Mouse (Mus musculus): ENCODE measurements around the gene Hgd. TPM values are rescaled to one million over a fixed set of nuclear protein-coding genes. Genes with fewer than 3 reads are reported as not detected.

Hgd gene
- 0.08 and 0.09 TPM in 2 replicates for polyA plus RNA-seq (2012; rRNA removed)

- Histone ChIP-seq H3K27ac (ENCODE audit: insufficient read depth, low read length) (no peak within 1 kb of the TSS), H3K36me3 (ENCODE audit: control insufficient read depth, insufficient read depth, low read length) (no peaks in the 10 kb centered on the region), H3K4me3 (ENCODE audit: extremely low read depth, insufficient read depth, insufficient read length) (no peak within 1 kb of the TSS), H3K4me1 (ENCODE audit: control insufficient read depth, insufficient read depth, insufficient read length) (no peaks in the 10 kb centered on the region), H3K27me3 (ENCODE audit: control insufficient read depth, insufficient read depth, low read length) (0 out of 2 replicates have a peak, but pooled peaks cover 2% of the 10 kb centered on the region)
- DNase-seq (ENCODE audit: low read depth in 1 of 2, low spot score in 2 of 2), result no peak
- TF ChIP-seq POLR2A (IDR thresholded peaks at IDR 0.05; ENCODE audit: low read depth, low read length), result no peak
- no peak for TF ChIP-seq CTCF (IDR thresholded peaks at IDR 0.05; ENCODE audit: extremely low read depth, insufficient read depth, insufficient read length, insufficient replicate concordance)
- 74% methylated on average over 4 of the region's 4 CpGs for whole genome bisulfite sequencing
Measured at GRCm38 (mm10) chr16:37579994-37580393, at the start of gene Hgd. Gene Hgd (plus strand): TSS chr16:37580153.

- Histone ChIP-seq H3K4me1 (ENCODE audit: control insufficient read depth, insufficient read depth, insufficient read length) (no peaks in the 10 kb centered on the region), H3K27me3 (ENCODE audit: control insufficient read depth, insufficient read depth, low read length) (no peaks in the 10 kb centered on the region), H3K4me3 (ENCODE audit: extremely low read depth, insufficient read depth, insufficient read length) (no peak overlapping the region), H3K27ac (ENCODE audit: insufficient read depth, low read length) (no peak overlapping the region), H3K36me3 (ENCODE audit: control insufficient read depth, insufficient read depth, low read length) (peaks cover 2% of the 10 kb centered on the region; the same call in 1 of the 2 replicates)
- no peak for DNase-seq (ENCODE audit: low read depth in 1 of 2, low spot score in 2 of 2)
- no peak for TF ChIP-seq CTCF (IDR thresholded peaks at IDR 0.05; ENCODE audit: extremely low read depth, insufficient read depth, insufficient read length, insufficient replicate concordance)
- TF ChIP-seq POLR2A (IDR thresholded peaks at IDR 0.05; ENCODE audit: low read depth, low read length), result no peak
- WGBS, result 97% methylated on average over 6 of the region's 6 CpGs
Measured at GRCm38 (mm10) chr16:37530170-37530569, 49.8 kb upstream of the Hgd start.

- no peak for DNase-seq (ENCODE audit: low read depth in 1 of 2, low spot score in 2 of 2)
- Histone ChIP-seq H3K36me3 (ENCODE audit: control insufficient read depth, insufficient read depth, low read length) (peaks cover 4% of the 10 kb centered on the region), H3K27me3 (ENCODE audit: control insufficient read depth, insufficient read depth, low read length) (no peaks in the 10 kb centered on the region), H3K4me3 (ENCODE audit: extremely low read depth, insufficient read depth, insufficient read length) (no peak overlapping the region), H3K27ac (ENCODE audit: insufficient read depth, low read length) (no peak overlapping the region), H3K4me1 (ENCODE audit: control insufficient read depth, insufficient read depth, insufficient read length) (no peaks in the 10 kb centered on the region)
- WGBS, result 35% methylated on average over 1 of the region's 1 CpGs
- TF ChIP-seq POLR2A (IDR thresholded peaks at IDR 0.05; ENCODE audit: low read depth, low read length) (no peak), CTCF (IDR thresholded peaks at IDR 0.05; ENCODE audit: extremely low read depth, insufficient read depth, insufficient read length, insufficient replicate concordance) (no peak)
Measured at GRCm38 (mm10) chr16:37532046-37532445, 47.9 kb upstream of the Hgd start.

- H3K4me1 ChIP-seq (ENCODE audit: control insufficient read depth, insufficient read depth, insufficient read length), result no peaks in the 10 kb centered on the region
- peaks cover 4% of the 10 kb centered on the region for H3K36me3 ChIP-seq (ENCODE audit: control insufficient read depth, insufficient read depth, low read length)
- no peak overlapping the region for H3K4me3 ChIP-seq (ENCODE audit: extremely low read depth, insufficient read depth, insufficient read length)
- H3K27ac ChIP-seq (ENCODE audit: insufficient read depth, low read length), result no peak overlapping the region
- TF ChIP-seq CTCF (IDR thresholded peaks at IDR 0.05; ENCODE audit: extremely low read depth, insufficient read depth, insufficient read length, insufficient replicate concordance), result no peak
- TF ChIP-seq POLR2A (IDR thresholded peaks at IDR 0.05; ENCODE audit: low read depth, low read length), result no peak
- WGBS, result 69% methylated on average over 8 of the region's 8 CpGs
- DNase-seq (ENCODE audit: low read depth in 1 of 2, low spot score in 2 of 2), result no peak
- no peaks in the 10 kb centered on the region for H3K27me3 ChIP-seq (ENCODE audit: control insufficient read depth, insufficient read depth, low read length)
Measured at GRCm38 (mm10) chr16:37533369-37534068, 46.4 kb upstream of the Hgd start.

GRCm38 (mm10) chr16:37539240-37539610 lies 40.7 kb upstream of the Hgd start:
- DNase-seq (ENCODE audit: low read depth in 1 of 2, low spot score in 2 of 2), result no peak
- Histone ChIP-seq H3K27ac (ENCODE audit: insufficient read depth, low read length) (peak overlapping the region; percentile 57), H3K27me3 (ENCODE audit: control insufficient read depth, insufficient read depth, low read length) (no peaks in the 10 kb centered on the region), H3K36me3 (ENCODE audit: control insufficient read depth, insufficient read depth, low read length) (peaks cover 3% of the 10 kb centered on the region; the same call in 1 of the 2 replicates), H3K4me1 (ENCODE audit: control insufficient read depth, insufficient read depth, insufficient read length) (peaks cover 3% of the 10 kb centered on the region; the same call in 1 of the 2 replicates), H3K4me3 (ENCODE audit: extremely low read depth, insufficient read depth, insufficient read length) (peak overlapping the region; percentile 77)
- WGBS, result under 1% methylated on average over 22 of the region's 22 CpGs
- TF ChIP-seq POLR2A (IDR thresholded peaks at IDR 0.05; ENCODE audit: low read depth, low read length), result no peak

GRCm38 (mm10) chr16:37539611-37540580 lies 40.1 kb upstream of the Hgd start, which contains the start of the genes Gtf2e1 and Rabl3:
Gene Gtf2e1 (minus strand): TSS chr16:37539789.
Gene Rabl3 (plus strand): TSS chr16:37539885.
- H3K4me1 ChIP-seq (ENCODE audit: control insufficient read depth, insufficient read depth, insufficient read length), result peaks cover 3% of the 10 kb centered on the region; the same call in 1 of the 2 replicates
- peak; percentile 82 for TF ChIP-seq POLR2A (IDR thresholded peaks at IDR 0.05; ENCODE audit: low read depth, low read length)
- no peak for TF ChIP-seq CTCF (IDR thresholded peaks at IDR 0.05; ENCODE audit: extremely low read depth, insufficient read depth, insufficient read length, insufficient replicate concordance)
- peak; percentile 97 for DNase-seq (ENCODE audit: low read depth in 1 of 2, low spot score in 2 of 2)
- no peaks in the 10 kb centered on the region for H3K27me3 ChIP-seq (ENCODE audit: control insufficient read depth, insufficient read depth, low read length)
- 2% methylated on average over 41 of the region's 41 CpGs for WGBS
- H3K27ac ChIP-seq (ENCODE audit: insufficient read depth, low read length), result peak within 1 kb of the TSS; percentile 93
- peak within 1 kb of the TSS; percentile 95 for H3K4me3 ChIP-seq (ENCODE audit: extremely low read depth, insufficient read depth, insufficient read length)
- H3K36me3 ChIP-seq (ENCODE audit: control insufficient read depth, insufficient read depth, low read length), result peaks cover 4% of the 10 kb centered on the region; the same call in 1 of the 2 replicates

Data from spleen, adult 2 months (tissue).